In the genomic region with DNA sequence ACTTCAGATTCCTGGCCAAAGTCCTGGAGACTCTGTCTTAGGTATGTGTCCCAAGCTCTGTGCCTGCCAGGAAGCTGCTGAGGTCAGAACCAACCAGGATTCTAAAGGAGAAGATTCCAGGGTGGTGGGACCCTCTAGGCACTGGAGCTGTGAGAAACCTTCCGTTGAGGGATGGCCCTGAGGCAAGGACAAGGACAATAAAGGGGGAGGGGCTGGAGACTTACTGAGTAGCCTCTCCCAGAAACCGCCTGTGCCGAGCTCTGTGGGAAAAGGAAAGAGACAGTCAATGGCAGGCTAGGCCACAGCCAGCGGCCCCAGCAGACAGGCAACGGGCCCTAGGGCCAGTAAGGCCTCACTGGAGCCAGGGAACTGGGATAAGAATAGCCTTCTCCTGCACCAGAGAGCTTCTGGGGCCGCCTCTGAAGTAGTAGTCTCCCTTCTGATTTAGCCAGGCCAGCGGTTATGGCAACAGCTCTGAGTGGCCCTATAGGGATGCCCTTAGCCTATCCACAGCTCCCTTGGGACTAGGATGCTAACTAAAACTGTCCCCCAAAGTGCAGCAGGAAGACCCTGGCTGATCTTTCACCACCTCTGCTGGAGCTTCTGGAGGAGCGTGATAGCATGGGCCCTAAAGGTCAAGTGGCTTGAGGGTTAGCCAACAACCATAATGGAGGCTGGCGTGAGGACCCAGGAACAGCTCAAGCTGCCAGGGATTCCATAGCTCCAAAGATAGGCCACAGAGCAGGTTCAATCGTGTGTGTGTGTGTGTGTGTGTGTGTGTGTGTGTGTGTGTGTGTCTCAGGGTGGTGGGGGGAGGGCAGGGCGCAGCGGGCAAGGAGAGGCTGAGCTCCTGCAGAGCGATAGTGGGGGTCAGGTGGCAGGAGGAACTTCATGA, we compare ENCODE assay signal across 9 mouse cellular contexts. TPM values are rescaled to one million over a fixed set of nuclear protein-coding genes. Genes with fewer than 3 reads are reported as not detected.
A peak's percentile ranks its signal among the peaks of the same experiment; 100 is the strongest.
DNase-seq lines count a peak whose midpoint lies in the region; ATAC-seq lines count a peak whose summit lies in the region.
"Had no signal": no experiment of that assay in that cellular context is flagged by ENCODE, and none has a peak within 500 bp of the region (broad histone marks: within the 10 kb centered on the region; RNA-seq: fewer than 3 reads in every experiment).

No protein-coding gene starts in this region.

- no peak overlapping the region for H3K4me3 ChIP-seq in embryonic facial prominence, embryonic 11.5 days (ENCODE audit: low read depth, low read length)
- no peak overlapping the region for H3K4me3 ChIP-seq in heart, embryonic 15.5 days
- H3K4me3 ChIP-seq in midbrain, embryonic 16.5 days (ENCODE audit: low read depth, low read length) = no peak overlapping the region
- H3K4me3 ChIP-seq: limb, embryonic 13.5 days had no signal

- H3K4me1 ChIP-seq in embryonic facial prominence, embryonic 11.5 days (ENCODE audit: control insufficient read depth, insufficient read depth, low read length) = no peaks in the 10 kb centered on the region; the same call in 1 of the 2 replicates
- peaks cover 29% of the 10 kb centered on the region for H3K4me1 ChIP-seq in heart, embryonic 15.5 days (replicated peaks)
- H3K4me1 ChIP-seq in midbrain, embryonic 16.5 days (ENCODE audit: control insufficient read depth, insufficient read depth, low read length) = peaks cover 24% of the 10 kb centered on the region

- peak; percentile 17; the same call in 1 of the 2 replicates for ATAC-seq in embryonic facial prominence, embryonic 11.5 days (replicated peaks; ENCODE audit: insufficient number of reproducible peaks, low FRiP score, low TSS enrichment, low read depth)
- no peak for ATAC-seq in heart, embryonic 15.5 days (replicated peaks; ENCODE audit: insufficient number of reproducible peaks, insufficient read depth, low FRiP score, low read depth)
- ATAC-seq in midbrain, embryonic 16.5 days = no peak
- ATAC-seq in CD4-positive, CD25-positive, alpha-beta regulatory T cell, adult 4 months = no peak

- DNase-seq in embryo, embryonic 11 days = peak; percentile 41
- no peak for DNase-seq in embryo, embryonic 10 days (ENCODE audit: low spot score)
- DNase-seq in embryonic facial prominence, embryonic 11.5 days (ENCODE audit: low spot score) = no peak
- no peak for DNase-seq in frontal cortex, postnatal 10 days (ENCODE audit: low spot score in 2 of 2)
- no peak for DNase-seq in thymus, postnatal 36 days

- no peaks in the 10 kb centered on the region for H3K9me3 ChIP-seq in embryonic facial prominence, embryonic 11.5 days (replicated peaks; ENCODE audit: control insufficient read depth, low read length)
- H3K9me3 ChIP-seq in heart, embryonic 15.5 days (replicated peaks) = no peaks in the 10 kb centered on the region
- no peaks in the 10 kb centered on the region for H3K9me3 ChIP-seq in midbrain, embryonic 16.5 days (replicated peaks; ENCODE audit: control insufficient read depth, low read length, poor library complexity, severe bottlenecking)
- H3K9me3 ChIP-seq: limb, embryonic 13.5 days had no signal

- 36% methylated on average over 13 of the region's 13 CpGs for WGBS in embryonic facial prominence, embryonic 11.5 days
- 39% methylated on average over 13 of the region's 13 CpGs for WGBS in heart, embryonic 15.5 days
- 30% methylated on average over 13 of the region's 13 CpGs for WGBS in midbrain, embryonic 16.5 days

- H3K9ac ChIP-seq in embryonic facial prominence, embryonic 11.5 days (replicated peaks; ENCODE audit: low read length) = no peak overlapping the region
- no peak overlapping the region for H3K9ac ChIP-seq in heart, embryonic 15.5 days
- 0 out of 2 replicates have a peak overlapping the region, but pooled peaks have one; percentile 49 for H3K9ac ChIP-seq in midbrain, embryonic 16.5 days (ENCODE audit: low read depth, low read length)
- H3K9ac ChIP-seq: limb, embryonic 13.5 days had no signal

- no peak overlapping the region for H3K4me2 ChIP-seq in embryonic facial prominence, embryonic 11.5 days (ENCODE audit: low read depth, low read length)
- no peak overlapping the region for H3K4me2 ChIP-seq in heart, embryonic 15.5 days
- H3K4me2 ChIP-seq in midbrain, embryonic 16.5 days (ENCODE audit: low read length) = no peak overlapping the region
- H3K4me2 ChIP-seq: limb, embryonic 13.5 days had no signal

- H3K27me3 ChIP-seq in embryonic facial prominence, embryonic 11.5 days (ENCODE audit: control insufficient read depth, insufficient read depth, low read length) = no peaks in the 10 kb centered on the region
- no peaks in the 10 kb centered on the region for H3K27me3 ChIP-seq in heart, embryonic 15.5 days
- no peaks in the 10 kb centered on the region for H3K27me3 ChIP-seq in midbrain, embryonic 16.5 days (ENCODE audit: control insufficient read depth, insufficient read depth, low read depth, low read length)
- H3K27me3 ChIP-seq: limb, embryonic 13.5 days had no signal

- H3K36me3 ChIP-seq in embryonic facial prominence, embryonic 11.5 days (replicated peaks; ENCODE audit: control insufficient read depth, insufficient read depth, low read depth, low read length) = no peaks in the 10 kb centered on the region; the same call in 1 of the 2 replicates
- H3K36me3 ChIP-seq in heart, embryonic 15.5 days = 0 out of 2 replicates have a peak, but pooled peaks cover 4% of the 10 kb centered on the region
- no peaks in the 10 kb centered on the region for H3K36me3 ChIP-seq in midbrain, embryonic 16.5 days (ENCODE audit: control insufficient read depth, insufficient read depth, low read length)

- H3K27ac ChIP-seq in embryonic facial prominence, embryonic 11.5 days (replicated peaks; ENCODE audit: low read depth, low read length) = 0 out of 2 replicates have a peak overlapping the region, but pooled peaks have one; percentile 16
- peak overlapping the region; percentile 47 for H3K27ac ChIP-seq in heart, embryonic 15.5 days
- peak overlapping the region; percentile 71 for H3K27ac ChIP-seq in midbrain, embryonic 16.5 days (ENCODE audit: low read length)
- H3K27ac ChIP-seq: limb, embryonic 13.5 days had no signal

RNA-seq across cellular contexts. Expression of gene Fbrsl1, which starts 32.2 kb away (rescaled TPM):
- 14.5 and 17.1 TPM in 2 replicates for polyA plus RNA-seq in embryonic facial prominence, embryonic 11.5 days (2014; fragmentation: Nextera tagmentation; extraction: Ambion mirVana)
- polyA plus RNA-seq in heart, embryonic 15.5 days (2015; fragmentation: Nextera tagmentation; extraction: Ambion mirVana) = 6.6 and 11.6 TPM in 2 replicates
- polyA plus RNA-seq in midbrain, embryonic 16.5 days (2015; fragmentation: Nextera tagmentation; extraction: Ambion mirVana) = 12.3 and 16.3 TPM in 2 replicates
- 1 to 10 TPM; 4.2 to 7.2 TPM for polyA plus RNA-seq in CD4-positive, CD25-positive, alpha-beta regulatory T cell, adult 4 months (2017; shearing (Covaris generic))

Comparison
In these comparisons a context has a peak if more than half of its experiments do, and no peak if none do; other contexts are left out.
1. H3K27ac ChIP-seq: peak in every context shown above with its lines; median percentile 71 in midbrain, embryonic 16.5 days; 47 in heart, embryonic 15.5 days; 16 in embryonic facial prominence, embryonic 11.5 days.